In the genomic region with DNA sequence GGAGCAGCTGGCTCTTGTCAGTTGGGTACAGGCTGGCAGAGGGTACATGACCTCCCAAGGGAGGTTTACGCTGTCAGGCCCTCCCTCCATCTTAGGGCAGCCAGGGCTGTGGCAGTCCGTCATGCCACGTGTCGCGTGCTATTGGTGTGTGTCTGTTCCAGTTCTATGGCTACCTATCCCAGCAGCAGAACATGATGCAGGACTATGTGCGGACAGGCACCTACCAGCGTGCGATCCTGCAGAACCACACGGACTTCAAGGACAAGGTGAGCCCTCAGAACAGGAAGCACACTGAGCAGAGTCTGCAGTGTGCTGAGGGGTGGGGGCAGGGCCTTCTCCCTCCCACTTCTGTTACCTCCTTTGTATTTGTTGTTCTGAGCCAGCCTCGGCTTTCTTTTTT, we compare ENCODE assay signal across 23 mouse cellular contexts.
"Had no signal": no experiment of that assay in that cellular context is flagged by ENCODE, and none has a peak within 500 bp of the region (broad histone marks: within the 10 kb centered on the region; RNA-seq: fewer than 3 reads in every experiment).

No protein-coding gene starts in this region.

- DNase-seq: kidney, adult 11 months; kidney, adult 9 months; kidney, postnatal 25 days; layer of hippocampus, adult 9-11 months; liver, postnatal 0 days; lung, embryonic 14.5 days; retina, postnatal 1 day; right cerebral cortex, postnatal 25 days; spleen, adult 18-20 months; thymus, adult 18-20 months; thymus, postnatal 36 days had no signal

- H3K9me3 ChIP-seq: limb, embryonic 15.5 days; midbrain, embryonic 12.5 days; neural tube, embryonic 13.5 days; stomach, embryonic 15.5 days had no signal

- H3K27me3 ChIP-seq: limb, embryonic 15.5 days; midbrain, embryonic 12.5 days; neural tube, embryonic 13.5 days; stomach, embryonic 15.5 days had no signal

- H3K27ac ChIP-seq: kidney, postnatal 0 days; layer of hippocampus, adult 2 months; limb, embryonic 15.5 days; liver, embryonic 14.5 days; macrophage; midbrain, embryonic 12.5 days; neural tube, embryonic 13.5 days; stomach, embryonic 15.5 days had no signal

- ATAC-seq: inflammation-experienced regulatory T-cells, adult 6 months; liver, postnatal 0 days; lung, postnatal 0 days had no signal

- H3K9ac ChIP-seq: limb, embryonic 15.5 days; liver, embryonic 14.5 days; liver, postnatal 0 days; lung, embryonic 14.5 days; midbrain, embryonic 12.5 days; neural tube, embryonic 13.5 days; stomach, embryonic 15.5 days had no signal

- H3K4me1 ChIP-seq: limb, embryonic 15.5 days; midbrain, embryonic 12.5 days; neural tube, embryonic 13.5 days; stomach, embryonic 15.5 days had no signal

- H3K4me2 ChIP-seq: limb, embryonic 15.5 days; liver, embryonic 11.5 days; lung, embryonic 14.5 days; midbrain, embryonic 12.5 days; neural tube, embryonic 13.5 days; stomach, embryonic 15.5 days had no signal

- H3K4me3 ChIP-seq: layer of hippocampus, adult 2 months; limb, embryonic 15.5 days; midbrain, embryonic 12.5 days; myocyte; neural tube, embryonic 13.5 days; stomach, embryonic 15.5 days had no signal
